Mouse (Mus musculus) retina, postnatal 1 day (tissue): ENCODE measurements around the gene Neurl1a.

Experiments used
- DNase-seq: peaks from one replicate; pipeline ENCODE4 v3.0.0-alpha.2; 2012

Gene Neurl1a

DNA sequence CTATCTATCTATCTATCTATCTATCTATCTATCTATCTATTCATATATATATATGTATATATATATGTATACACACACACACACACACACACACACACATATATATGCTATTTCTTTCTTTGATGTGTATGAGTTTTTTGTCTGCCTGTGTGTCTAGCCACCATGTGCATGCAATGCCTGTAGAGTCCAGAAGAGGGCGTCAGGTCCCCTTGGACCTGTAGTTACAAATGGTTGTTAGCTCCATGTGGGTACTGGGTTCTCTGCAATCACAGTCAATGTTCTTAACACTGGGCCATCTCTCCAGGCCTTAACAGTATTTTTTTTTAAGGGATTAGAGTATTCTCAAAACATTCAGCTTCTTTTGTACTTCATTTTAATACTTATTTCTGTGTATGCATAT, 34.9 kb downstream of the Neurl1a start:
- peak; percentile 14 for DNase-seq

DNA sequence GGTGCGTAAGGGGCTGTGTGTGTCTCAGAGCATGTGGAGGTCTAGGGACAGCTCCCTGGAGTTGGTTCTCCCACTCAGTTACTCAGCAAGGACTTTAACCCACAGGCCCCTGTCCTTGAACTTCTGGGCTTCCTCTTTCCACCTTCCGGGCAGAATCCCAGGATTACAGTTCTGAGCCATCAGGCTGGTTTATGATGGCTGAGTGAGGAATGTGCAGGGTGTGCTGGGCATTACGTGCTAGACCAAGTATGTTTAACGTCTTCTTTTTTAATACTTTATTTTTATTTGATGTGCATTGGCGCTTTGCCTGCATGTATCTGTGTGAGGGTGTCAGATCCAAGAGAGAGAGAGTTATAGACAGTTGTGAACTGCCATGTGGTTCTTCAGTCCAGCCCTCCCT, 38.1 kb downstream of the Neurl1a start:
- no peak for DNase-seq

DNA sequence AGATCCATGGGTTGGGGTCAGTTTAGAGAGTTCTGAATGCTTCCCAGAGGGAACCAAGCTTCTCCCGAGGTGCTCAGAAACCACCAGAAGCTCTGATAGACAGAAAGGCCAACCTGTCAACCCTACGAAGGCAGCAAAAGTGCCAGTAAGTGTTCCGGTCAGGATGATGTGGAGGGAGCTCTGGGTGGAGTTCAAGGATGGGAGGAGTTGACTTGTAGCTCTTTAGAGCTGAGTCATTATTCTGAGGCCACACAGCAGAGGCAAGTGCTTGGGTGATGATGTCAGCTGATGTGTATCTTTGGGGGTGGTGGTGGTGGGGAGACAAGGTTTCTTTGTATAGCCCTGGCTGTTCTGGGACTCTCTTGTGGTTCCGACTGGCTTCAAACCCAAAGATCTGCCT, 41.0 kb downstream of the Neurl1a start:
- DNase-seq = no peak

DNA sequence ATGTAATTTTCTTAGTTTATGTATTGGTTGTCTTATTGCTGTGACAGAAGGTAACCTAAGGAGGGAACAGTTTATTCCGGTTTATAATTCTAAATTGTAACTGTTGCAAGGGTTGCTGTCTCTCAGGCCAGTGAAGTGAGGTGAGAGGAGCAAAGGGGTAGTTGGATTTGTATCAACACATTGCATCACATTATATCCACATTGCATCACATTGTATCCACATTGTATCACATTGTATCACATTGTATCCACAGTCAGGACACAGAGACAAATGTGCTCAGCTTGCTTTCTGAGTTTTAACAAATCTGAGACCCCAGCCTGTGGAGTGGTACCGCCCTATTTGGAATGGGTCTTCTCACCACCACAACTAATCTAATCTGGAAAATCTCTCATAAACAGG, 41.6 kb downstream of the Neurl1a start:
- no peak for DNase-seq

DNA sequence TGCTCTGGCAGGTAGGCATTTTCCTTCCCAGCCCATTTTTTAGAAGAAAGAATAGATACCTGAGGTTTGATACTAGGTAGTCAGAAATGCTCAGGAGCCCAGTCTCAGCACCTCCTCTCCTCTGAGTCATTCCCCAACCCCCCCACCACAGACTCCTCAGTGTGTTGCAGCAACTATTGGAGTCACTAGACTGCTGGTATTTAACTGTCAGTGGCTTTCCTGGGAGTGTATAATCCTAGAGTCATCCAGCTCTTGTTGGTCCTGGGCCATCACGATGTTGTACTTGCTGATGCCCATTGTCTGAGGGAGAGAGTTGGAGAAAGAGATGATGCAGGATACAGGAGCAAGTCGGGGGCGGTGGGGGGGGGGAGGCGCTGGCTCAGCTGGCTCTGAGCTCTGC, 42.4 kb downstream of the Neurl1a start:
- DNase-seq = no peak

DNA sequence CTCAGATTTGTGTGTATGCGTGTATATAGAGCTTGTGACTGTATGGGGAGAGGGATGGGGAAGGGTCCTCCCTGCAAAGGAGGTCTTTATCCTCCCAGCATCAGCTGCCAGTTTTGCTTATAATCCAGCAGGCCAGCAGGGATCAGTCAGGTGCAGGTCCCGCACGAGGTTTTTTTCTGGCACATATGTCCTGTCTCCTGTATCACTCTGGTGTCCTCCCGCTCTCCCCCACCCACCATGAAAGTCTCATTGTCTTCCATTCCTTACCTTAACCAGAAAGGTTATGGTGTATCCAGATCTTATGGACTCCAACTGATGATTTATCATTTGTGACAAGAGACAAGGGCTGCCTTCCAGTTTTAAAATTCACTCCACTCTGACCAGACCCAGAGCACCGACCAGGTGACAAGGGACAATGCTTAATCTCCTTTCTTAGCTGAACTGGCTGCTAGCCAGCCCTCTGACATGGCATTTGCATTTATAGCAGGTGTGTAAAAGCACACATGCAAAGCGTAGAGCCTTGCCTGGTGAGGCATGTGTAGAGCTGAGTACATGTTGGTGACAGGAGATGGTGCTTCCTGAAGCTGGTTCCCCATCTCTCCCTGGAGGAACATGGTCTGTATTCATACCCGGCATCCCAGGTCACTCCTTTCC, 43.0 kb downstream of the Neurl1a start:
- peak; percentile 12 for DNase-seq

DNA sequence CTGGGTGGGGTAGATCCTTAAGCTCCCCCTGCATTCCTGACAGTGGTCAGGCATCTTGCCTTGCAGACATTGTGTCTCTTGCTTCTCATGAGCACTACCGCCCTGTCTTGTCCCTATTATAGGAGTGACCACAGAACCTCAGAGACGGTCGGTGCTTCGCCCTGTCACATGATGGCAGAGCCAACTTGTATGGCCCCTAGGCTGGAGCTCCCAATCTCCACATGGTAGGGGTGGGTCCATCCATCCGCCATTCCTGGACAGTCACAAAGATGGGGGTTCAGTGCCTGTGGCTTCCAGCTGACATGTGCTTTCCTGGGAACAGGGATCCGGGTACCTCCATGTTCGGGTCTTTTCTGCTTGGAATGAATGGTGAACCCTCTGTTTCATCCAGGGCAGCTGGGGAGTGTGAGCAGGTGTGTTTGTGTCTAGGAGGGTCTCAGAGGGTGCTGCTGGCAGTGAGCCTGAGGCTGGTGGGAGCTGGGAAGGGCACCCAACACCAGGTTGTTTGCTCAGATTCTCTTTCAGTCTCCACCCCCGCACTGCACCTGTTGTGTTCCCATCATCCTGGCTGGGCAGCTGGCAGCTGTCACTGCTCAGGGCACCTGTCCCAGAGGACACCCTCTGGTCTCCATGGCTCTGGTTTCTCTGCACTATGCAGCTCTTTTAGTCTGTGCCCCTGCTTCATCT, 43.7 kb downstream of the Neurl1a start:
- peak; percentile 37 for DNase-seq

DNA sequence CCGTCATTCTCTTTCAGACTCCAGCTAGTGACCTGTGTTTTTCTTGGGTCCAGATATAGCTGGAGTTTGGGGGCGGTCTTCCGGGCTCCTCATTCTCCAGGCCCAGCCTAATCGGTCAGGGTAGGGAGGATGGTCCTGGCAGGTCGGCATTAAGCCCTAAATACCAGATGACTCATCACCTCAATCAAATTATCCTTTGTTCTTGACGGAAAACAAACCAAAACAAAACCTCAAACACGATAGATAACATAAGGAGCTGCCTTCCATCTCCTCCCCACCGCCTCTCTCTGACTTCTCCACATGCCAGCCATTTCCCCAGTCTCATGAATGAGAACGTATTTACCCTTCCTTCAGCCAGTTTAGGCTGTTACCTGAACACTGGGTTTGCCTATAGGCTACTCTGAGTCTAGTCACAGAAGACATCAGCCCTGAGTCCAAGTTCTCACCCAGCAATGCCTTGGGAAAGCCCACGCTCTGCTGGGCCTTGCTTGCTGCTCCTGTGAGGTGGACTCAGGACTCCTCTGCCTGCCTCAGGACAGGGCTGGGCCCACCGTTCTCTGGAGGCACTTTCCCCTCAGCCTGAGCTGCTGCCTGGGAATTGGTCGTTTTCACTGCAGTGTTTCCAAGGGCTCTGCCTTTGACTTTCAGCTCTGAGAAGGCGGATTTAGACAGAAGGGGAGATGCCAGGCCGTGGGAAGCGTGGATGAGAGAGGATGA, 44.4 kb downstream of the Neurl1a start:
- DNase-seq = no peak

DNA sequence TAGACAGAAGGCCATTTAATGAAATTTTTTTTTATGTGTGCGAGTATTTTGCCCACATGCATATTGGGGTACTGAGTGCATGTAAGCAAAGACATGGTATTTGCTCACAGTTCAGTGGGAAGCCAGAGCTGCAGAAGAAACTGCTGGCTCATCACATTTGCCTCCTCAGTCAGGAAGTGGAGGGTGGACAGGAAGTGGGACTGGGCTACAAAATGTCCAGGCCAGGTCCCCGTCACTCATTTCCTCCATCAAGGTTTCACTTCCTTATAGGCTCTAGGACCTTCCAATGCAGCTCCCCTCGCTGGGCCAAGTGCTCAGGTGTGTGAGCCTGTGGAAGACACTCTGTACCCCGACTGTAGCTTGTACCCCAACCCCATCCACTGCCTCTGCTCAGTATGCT, 46.1 kb downstream of the Neurl1a start:
- DNase-seq = no peak

DNA sequence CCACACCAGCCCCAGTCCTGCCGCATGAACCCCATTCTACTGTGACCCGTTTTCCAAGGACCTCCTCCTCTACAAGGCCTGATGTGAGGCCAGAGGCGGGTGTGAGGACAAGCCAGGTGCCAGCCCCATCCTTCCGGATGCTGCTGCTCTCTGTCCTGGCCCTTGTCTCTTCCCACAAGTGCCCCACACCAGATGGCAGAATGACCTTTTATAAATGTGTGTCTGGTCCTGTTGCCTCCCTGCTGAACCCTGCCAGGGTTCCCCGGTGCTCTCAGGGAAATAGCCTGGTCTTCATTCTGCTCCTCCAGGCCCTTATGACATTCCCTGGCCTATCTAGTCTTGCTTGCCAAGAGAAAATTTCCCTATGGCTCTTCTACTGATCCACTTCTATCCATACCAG, 47.2 kb downstream of the Neurl1a start:
- no peak for DNase-seq

DNA sequence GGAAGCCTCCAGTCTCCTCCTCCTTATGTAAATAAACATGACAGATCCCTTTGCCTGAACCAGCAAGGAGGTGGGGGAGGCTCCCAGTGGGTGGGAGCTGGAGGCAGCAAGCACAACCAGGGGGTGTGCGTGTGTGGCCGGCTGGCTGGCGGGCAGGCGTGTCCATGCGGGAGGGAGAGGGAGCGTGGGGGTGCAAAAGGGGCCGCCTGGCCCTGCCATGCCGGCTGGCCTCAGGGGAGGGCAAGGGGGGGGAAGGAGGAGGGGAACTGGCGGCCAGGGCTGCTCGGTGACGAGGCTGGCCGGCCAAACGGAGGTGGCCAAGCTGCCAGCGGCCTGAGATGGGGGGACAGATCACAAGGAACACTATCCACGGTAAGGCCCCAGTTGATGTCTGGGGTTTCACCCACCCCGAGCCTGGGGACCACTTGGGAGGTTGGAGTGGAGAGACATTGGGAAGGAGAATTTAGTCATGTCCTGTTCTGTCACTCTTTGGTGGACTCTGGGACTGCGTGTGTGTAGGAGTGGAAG, 50.2 kb downstream of the Neurl1a start:
- peak; percentile 90 for DNase-seq

DNA sequence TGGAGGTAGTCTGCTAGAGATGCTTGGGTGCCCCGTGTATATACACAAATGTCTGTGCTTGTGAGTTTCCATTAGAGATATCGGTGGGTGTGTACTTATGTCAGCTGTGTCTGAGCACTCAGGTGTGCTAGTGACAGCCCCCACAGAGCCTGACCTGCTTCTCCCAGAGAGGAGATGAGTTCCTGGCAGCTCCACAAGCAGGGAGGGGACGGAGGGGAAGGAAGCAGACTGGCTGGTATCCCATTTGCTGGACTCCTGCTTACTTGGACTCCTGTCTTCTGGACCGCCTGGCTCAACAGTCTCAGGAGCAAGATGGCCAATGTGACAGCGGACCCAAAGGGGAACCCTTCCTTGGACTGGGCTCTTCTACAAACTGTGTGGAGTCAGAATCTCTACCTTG, 50.8 kb downstream of the Neurl1a start:
- peak; percentile 9 for DNase-seq

DNA sequence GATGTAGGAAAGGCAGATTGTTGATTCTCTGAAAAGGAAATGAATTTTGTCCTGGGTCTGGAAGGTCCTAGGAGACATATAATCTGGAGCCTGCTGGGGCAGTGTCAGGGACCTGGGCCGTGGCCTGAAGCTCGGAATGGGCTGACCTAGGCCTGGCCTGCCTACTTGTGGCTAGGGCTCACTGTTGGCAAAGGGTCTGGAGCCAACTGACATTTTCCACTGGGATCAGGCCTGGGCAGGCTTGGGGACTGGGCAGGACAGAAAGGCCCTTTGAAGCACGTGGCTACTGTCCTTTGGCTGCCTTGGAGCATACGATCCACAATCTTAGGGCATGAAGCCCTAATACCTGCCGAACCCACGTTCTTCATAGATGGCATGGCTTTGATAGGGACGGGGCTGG, 51.5 kb downstream of the Neurl1a start:
- no peak for DNase-seq

DNA sequence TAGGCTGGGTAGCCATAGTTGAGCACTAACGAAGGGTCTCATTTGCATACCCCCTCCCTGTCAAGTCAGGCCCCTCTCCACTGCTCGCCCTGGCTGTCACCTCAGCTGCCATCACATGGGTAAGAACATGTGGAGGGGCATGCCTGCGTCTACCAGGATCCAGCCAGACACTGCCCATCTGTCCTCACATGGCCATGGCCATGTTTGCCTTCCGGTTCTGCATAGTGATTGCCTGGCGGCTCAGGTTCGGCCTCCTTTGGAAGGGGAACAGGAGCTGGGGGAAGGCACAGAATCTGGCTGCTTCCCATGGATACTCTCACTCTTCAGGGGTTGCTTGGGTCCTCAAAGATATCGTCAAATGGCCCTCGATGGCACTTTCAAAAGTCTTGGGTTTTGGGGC, 52.1 kb downstream of the Neurl1a start:
- DNase-seq = peak; percentile 8

DNA sequence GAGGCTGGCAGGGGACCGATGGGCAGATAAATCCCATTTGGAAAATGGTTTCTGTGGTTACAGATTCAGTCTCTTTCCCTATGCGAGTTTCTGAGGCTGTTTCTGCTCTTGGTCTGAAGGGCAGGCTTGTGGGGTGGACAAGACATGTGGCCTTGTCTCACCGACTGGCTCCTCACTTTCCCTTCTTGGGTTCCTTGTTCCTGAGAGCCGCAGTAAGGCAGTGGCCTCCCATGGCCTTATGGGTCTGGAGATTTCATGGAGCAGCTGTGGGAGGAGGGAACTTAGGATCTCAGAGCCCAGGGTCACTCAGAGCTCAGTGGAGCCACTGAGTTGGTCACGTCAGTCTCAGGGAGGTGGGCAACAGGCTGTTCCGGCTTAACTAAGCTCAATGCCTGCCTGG, 52.8 kb downstream of the Neurl1a start:
- no peak for DNase-seq

DNA sequence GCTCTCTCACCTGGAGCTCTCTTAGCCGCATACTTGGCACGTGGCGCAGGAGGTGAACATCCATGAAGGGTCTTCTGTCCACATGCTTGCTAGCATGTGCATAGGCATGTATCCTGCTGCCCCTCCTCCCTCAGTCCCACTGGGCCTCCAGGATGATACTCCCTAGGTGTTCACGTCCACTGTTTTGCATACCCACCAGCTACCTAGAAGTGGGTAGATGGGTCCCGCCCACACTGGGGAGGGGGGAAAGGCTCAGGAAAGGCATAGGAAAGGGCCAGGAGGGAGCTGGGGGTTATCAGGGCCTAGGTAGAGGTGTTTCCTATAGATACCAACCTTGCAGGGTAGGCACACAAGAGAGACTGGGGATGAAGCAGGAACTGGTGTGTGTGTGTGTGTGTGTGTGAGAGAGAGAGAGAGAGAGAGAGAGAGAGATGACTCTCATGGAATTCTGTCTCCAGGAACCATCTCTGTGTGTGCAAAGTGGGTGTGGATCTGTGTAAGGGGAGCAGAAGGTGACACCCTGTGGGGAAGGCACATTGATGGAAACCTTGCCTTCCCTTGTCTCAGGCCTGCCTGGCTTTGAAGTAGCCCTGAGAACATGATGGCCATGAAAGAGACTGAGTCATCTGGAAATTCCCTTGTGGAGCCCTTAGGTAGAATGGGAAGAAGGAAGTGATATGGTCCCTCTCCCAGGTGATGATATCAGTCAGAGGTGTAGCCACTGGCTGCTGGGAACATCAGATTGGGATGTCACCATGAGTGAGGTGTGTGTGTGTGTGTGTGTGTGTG, 53.7 kb downstream of the Neurl1a start:
- DNase-seq = no peak

DNA sequence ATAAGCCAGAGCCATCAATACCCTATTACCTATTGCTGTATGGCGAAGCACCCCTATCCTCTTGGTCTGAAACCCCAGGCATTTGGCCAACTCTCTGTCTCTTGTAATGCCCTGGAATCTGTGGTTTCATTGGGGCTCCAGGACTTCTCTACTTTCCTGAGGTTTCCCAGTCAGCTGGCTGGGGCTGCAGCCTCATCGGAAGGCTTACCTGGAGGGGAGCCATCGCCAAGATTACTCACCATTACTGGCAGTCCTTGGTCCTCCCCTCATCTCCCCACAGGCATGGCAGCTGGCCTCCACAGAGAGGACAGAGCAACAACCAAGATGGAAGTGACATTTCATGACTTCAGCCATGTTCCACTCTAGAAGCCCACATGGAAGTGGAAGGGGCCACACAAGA, 54.5 kb downstream of the Neurl1a start:
- DNase-seq = no peak

DNA sequence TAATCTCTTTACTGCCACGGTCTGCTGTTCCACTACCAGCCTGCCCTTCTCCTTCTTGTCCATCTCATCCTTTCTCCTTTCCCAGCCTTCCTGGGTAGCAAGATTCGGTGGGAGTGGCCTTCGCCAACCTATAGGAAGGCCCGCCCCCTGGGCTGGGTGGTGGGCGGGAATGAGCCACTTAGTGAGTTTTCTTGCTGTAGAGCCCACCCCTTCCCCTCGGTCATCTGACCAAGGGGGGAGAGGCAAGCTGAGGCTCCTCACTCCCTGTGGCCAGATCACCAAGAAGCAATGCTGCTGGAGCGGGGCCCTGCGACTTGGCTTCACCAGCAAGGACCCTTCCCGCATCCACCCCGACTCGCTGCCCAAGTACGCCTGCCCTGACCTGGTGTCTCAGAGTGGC, 61.5 kb downstream of the Neurl1a start:
- peak; percentile 66 for DNase-seq

DNA sequence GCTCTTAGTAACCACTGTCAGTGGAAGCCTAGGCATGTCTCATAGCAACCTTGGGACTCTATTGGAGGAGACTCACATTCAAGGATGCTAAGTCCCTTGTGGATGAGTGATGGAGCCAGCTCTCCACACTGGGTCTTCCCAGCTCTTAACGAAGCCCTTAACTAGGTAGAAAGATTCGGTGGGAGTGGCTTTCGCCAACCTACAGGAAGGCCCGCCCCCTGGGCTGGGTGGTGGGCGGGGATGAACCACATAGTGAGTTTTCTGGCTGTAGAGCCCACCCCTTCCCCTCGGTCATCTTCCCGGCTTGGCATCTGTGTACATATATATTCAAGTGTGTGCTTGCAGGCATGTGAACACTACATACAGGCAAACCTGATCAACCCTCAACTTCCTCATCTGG, 62.3 kb downstream of the Neurl1a start:
- no peak for DNase-seq

DNA sequence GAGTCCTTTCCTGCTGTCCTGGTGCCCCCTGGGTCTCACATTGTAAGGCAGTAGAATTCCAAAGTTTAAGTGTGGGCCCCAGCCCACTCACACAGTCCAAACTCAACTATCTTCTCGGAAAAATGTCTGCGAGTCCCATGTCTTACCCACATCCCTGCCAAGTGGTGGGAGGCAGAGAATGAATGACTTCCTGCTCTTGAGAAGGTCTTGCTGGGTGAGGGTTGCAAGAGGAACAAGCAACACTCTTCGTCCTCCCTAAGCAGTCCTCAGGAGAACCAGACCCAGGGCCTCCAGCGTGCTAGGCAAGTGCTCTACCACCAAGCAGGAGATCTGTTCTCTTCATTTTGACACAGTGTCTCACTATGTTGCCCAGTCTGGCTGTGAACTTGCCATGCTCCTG, 63.6 kb downstream of the Neurl1a start:
- no peak for DNase-seq

DNA sequence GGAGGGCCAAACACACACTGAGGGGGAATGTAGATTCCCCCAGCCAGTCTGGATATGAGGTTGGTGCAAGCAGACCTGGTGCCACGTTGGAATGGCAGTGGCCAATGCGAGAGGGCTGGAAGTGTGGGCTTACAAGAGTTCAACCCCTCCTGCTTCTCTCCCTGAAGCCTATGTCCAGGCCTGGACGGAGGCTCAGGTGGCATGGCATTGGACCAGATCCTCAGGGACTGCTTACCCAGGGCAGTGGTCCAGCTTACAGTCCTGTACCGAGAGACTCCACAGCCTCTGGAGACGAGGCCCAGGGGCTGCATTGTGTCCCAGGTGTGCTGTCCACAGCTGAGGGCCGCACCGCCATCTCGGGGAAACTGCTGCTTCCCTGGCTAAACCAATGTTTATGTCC, 66.9 kb downstream of the Neurl1a start:
- no peak for DNase-seq

DNA sequence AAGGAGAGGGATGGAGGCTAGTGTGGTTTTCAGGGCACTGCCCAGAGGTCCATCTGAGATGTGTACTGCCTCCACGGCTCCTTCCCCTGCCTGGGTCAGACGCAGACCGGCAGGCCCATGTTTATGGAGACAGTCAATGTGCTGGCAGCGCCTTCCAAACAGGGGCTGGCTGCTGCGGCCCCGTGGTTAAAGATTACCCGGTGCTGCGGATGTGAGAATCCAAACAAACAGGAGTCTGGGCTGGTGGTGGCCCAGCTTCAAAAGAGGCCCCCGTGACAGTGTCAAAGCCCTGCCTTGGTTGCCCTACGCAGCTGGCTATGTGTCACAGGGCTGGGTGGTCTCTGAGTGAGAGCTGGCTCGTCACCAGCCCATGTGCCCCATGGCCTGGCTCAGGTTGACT, 69.2 kb downstream of the Neurl1a start:
- DNase-seq = no peak

DNA sequence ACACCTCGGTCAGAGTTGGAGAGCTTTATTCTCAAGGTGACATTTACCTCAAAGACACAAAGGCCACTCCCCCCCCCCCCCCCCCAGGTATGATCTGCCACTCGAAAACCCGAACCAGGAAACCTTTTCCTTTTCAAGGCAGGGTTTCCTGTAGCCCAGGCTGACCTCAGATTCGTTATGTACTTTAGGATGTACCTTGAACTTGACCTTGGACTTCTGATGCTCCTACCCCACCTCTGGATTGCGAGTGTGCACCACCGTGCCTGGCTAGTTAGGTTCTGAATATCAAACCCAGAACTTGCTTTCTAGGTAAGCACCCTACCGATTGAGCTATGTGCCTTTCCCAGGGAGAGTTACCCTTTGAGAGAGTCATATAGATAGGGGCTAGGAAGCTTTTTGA, 69.7 kb downstream of the Neurl1a start:
- no peak for DNase-seq
